16 mouse cellular contexts compared by ENCODE assay signal in genomic region chr7:98054461-98054860, GRCm38 (mm10).
"Had no signal": no experiment of that assay in that cellular context is flagged by ENCODE, and none has a peak within 500 bp of the region (broad histone marks: within the 10 kb centered on the region; RNA-seq: fewer than 3 reads in every experiment).

No protein-coding gene starts in this region.

- H3K27ac ChIP-seq: neural tube, embryonic 12.5 days; neural tube, embryonic 13.5 days; neural tube, embryonic 15.5 days; stomach, embryonic 15.5 days; stomach, postnatal 0 days had no signal

- H3K27me3 ChIP-seq: neural tube, embryonic 12.5 days; neural tube, embryonic 13.5 days; neural tube, embryonic 15.5 days; stomach, embryonic 15.5 days had no signal

- DNase-seq: retina, postnatal 1 day; right cerebral cortex, adult 18-20 months; right cerebral cortex, postnatal 14 days; right cerebral cortex, postnatal 4 days; spleen, adult 18-20 months; thymus, adult 18-20 months; thymus, adult 2 months; thymus, postnatal 14 days; thymus, postnatal 25 days; thymus, postnatal 36 days; thymus, postnatal 4 days had no signal

- H3K36me3 ChIP-seq: neural tube, embryonic 12.5 days; stomach, embryonic 15.5 days had no signal

- H3K4me3 ChIP-seq: neural tube, embryonic 12.5 days; neural tube, embryonic 13.5 days; neural tube, embryonic 15.5 days; stomach, embryonic 15.5 days had no signal

- H3K4me1 ChIP-seq: neural tube, embryonic 12.5 days; neural tube, embryonic 13.5 days; neural tube, embryonic 15.5 days; stomach, embryonic 15.5 days had no signal

- H3K9me3 ChIP-seq: neural tube, embryonic 12.5 days; neural tube, embryonic 13.5 days; neural tube, embryonic 15.5 days; stomach, embryonic 15.5 days had no signal
